Comparison of ENCODE assay signal across 8 mouse cellular contexts in genomic region chr2:59159961-59160604, GRCm38 (mm10). TPM values are rescaled to one million over a fixed set of nuclear protein-coding genes. Genes with fewer than 3 reads are reported as not detected.
DNase-seq lines count a peak whose midpoint lies in the region; ATAC-seq and TF ChIP-seq lines count a peak whose summit lies in the region.

No protein-coding gene starts in this region.

- ATAC-seq in embryonic facial prominence, embryonic 14.5 days (ENCODE audit: low read depth) = peak; percentile 2
- peak; percentile 47 for ATAC-seq in intestine, embryonic 16.5 days
- ATAC-seq in liver, postnatal 0 days = no peak
- ATAC-seq in monocyte, adult 5-6 weeks (replicated peaks; ENCODE audit: insufficient number of reproducible peaks, low FRiP score, low TSS enrichment, poor library complexity, severe bottlenecking) = no peak

- DNase-seq in heart, adult 2 months = peak in 1 of 2 experiments; percentile 17
- DNase-seq in heart, adult 11 months = no peak
- peak; percentile 46 for DNase-seq in ES-CJ7 (ENCODE audit: low read depth, low spot score)
- DNase-seq in embryonic facial prominence, embryonic 14.5 days (ENCODE audit: low spot score) = peak; percentile 46
- DNase-seq in liver, postnatal 0 days = no peak
- DNase-seq in ovary, postnatal 10 days (ENCODE audit: low spot score) = no peak

- H3K79me2 ChIP-seq in heart, adult 2 months (replicated peaks; ENCODE audit: control insufficient read depth, insufficient read depth, low read length) = no peaks in the 10 kb centered on the region

- peak overlapping the region; percentile 77 for H3K4me3 ChIP-seq in heart, adult 2 months
- H3K4me3 ChIP-seq in embryonic facial prominence, embryonic 14.5 days (ENCODE audit: low read depth, low read length) = peak overlapping the region; percentile 95
- H3K4me3 ChIP-seq in intestine, embryonic 16.5 days (ENCODE audit: low read length) = peak overlapping the region; percentile 99
- peak overlapping the region; percentile 84 for H3K4me3 ChIP-seq in liver, postnatal 0 days (ENCODE audit: low read depth, low read length)

- peaks cover 1% of the 10 kb centered on the region for H3K4me1 ChIP-seq in heart, adult 2 months (ENCODE audit: control insufficient read depth, insufficient read depth, low read length)
- H3K4me1 ChIP-seq in embryonic facial prominence, embryonic 14.5 days (ENCODE audit: control insufficient read depth, insufficient read depth, low read length) = peaks cover 18% of the 10 kb centered on the region
- peaks cover 5% of the 10 kb centered on the region for H3K4me1 ChIP-seq in intestine, embryonic 16.5 days (ENCODE audit: control insufficient read depth, insufficient read depth, low read length)
- peaks cover 7% of the 10 kb centered on the region for H3K4me1 ChIP-seq in liver, postnatal 0 days (ENCODE audit: insufficient read depth)

- intact Hi-C loops in heart, adult 2 months (cut with DNase I) = loop anchor here (2.0 to 5.0 kb wide), 6 partner anchors 47 to 279 kb away; no protein-coding TSS in a partner anchor

- H3K27ac ChIP-seq in heart, adult 2 months = peak overlapping the region; percentile 52
- H3K27ac ChIP-seq in embryonic facial prominence, embryonic 14.5 days (replicated peaks; ENCODE audit: low read depth, low read length) = peak overlapping the region; percentile 52
- H3K27ac ChIP-seq in intestine, embryonic 16.5 days (ENCODE audit: low read length) = 0 out of 2 replicates have a peak overlapping the region, but pooled peaks have one; percentile 1
- H3K27ac ChIP-seq in liver, postnatal 0 days (ENCODE audit: low read depth) = peak overlapping the region; percentile 51

- WGBS in heart, adult 2 months = 2% methylated on average over 16 of the region's 16 CpGs
- under 1% methylated on average over 16 of the region's 16 CpGs for WGBS in embryonic facial prominence, embryonic 14.5 days
- WGBS in intestine, embryonic 16.5 days = 2% methylated on average over 16 of the region's 16 CpGs
- under 1% methylated on average over 16 of the region's 16 CpGs for WGBS in liver, postnatal 0 days (ENCODE audit: insufficient replicate concordance)

- H3K27me3 ChIP-seq in heart, adult 2 months (ENCODE audit: control insufficient read depth, insufficient read depth, low read length) = no peaks in the 10 kb centered on the region
- H3K27me3 ChIP-seq in embryonic facial prominence, embryonic 14.5 days (replicated peaks; ENCODE audit: control insufficient read depth, insufficient read depth, low read length) = no peaks in the 10 kb centered on the region
- no peaks in the 10 kb centered on the region for H3K27me3 ChIP-seq in intestine, embryonic 16.5 days (replicated peaks; ENCODE audit: control insufficient read depth, insufficient read depth, low read length)
- H3K27me3 ChIP-seq in liver, postnatal 0 days (ENCODE audit: insufficient read depth, low read length) = no peaks in the 10 kb centered on the region

- H3K9me3 ChIP-seq in embryonic facial prominence, embryonic 14.5 days (ENCODE audit: control insufficient read depth, low read length) = no peaks in the 10 kb centered on the region
- no peaks in the 10 kb centered on the region for H3K9me3 ChIP-seq in intestine, embryonic 16.5 days (ENCODE audit: control insufficient read depth, low read length)
- no peaks in the 10 kb centered on the region for H3K9me3 ChIP-seq in liver, postnatal 0 days (ENCODE audit: low read length)

- peaks cover 3% of the 10 kb centered on the region; the same call in 1 of the 2 replicates for H3K36me3 ChIP-seq in heart, adult 2 months (ENCODE audit: control insufficient read depth, insufficient read depth, low read length)
- no peaks in the 10 kb centered on the region for H3K36me3 ChIP-seq in embryonic facial prominence, embryonic 14.5 days (ENCODE audit: control insufficient read depth, insufficient read depth, low read length)
- H3K36me3 ChIP-seq in intestine, embryonic 16.5 days (ENCODE audit: control insufficient read depth, insufficient read depth, low read length) = no peaks in the 10 kb centered on the region
- H3K36me3 ChIP-seq in liver, postnatal 0 days (replicated peaks; ENCODE audit: insufficient read depth, low read length) = no peaks in the 10 kb centered on the region

- no peak for TF ChIP-seq EP300 in heart, adult 2 months (IDR thresholded peaks at IDR 0.05; ENCODE audit: insufficient read depth, low read depth, low read length)
- TF ChIP-seq EP300 in liver, postnatal 0 days (IDR thresholded peaks at IDR 0.05; ENCODE audit: low read depth) = no peak

- peak overlapping the region; percentile 78 for H3K4me2 ChIP-seq in embryonic facial prominence, embryonic 14.5 days (ENCODE audit: low read depth, low read length)
- H3K4me2 ChIP-seq in intestine, embryonic 16.5 days (ENCODE audit: low read depth, low read length) = peak overlapping the region; percentile 58
- H3K4me2 ChIP-seq in liver, postnatal 0 days (ENCODE audit: low read depth, low read length) = peak overlapping the region; percentile 92

- no peak overlapping the region; the same call in 1 of the 2 replicates for H3K9ac ChIP-seq in heart, adult 2 months (ENCODE audit: low read depth, low read length)
- H3K9ac ChIP-seq in embryonic facial prominence, embryonic 14.5 days (ENCODE audit: low read depth, low read length) = peak overlapping the region; percentile 15; the same call in 1 of the 2 replicates
- H3K9ac ChIP-seq in intestine, embryonic 16.5 days (ENCODE audit: low read depth, low read length) = no peak overlapping the region; the same call in 1 of the 2 replicates
- 0 out of 2 replicates have a peak overlapping the region, but pooled peaks have one; percentile 30 for H3K9ac ChIP-seq in liver, postnatal 0 days (replicated peaks)

- TF ChIP-seq POLR2A in heart, adult 2 months (IDR thresholded peaks at IDR 0.05; ENCODE audit: insufficient read depth, low read depth, low read length) = no peak

- no peak for TF ChIP-seq CTCF in heart, adult 2 months (IDR thresholded peaks at IDR 0.05)
- no peak for TF ChIP-seq CTCF in liver, postnatal 0 days (IDR thresholded peaks at IDR 0.05; ENCODE audit: low read depth)

RNA-seq across cellular contexts. Expression of gene Ccdc148, which starts 0.4 kb away (rescaled TPM):
- under 1 TPM; 0.60 to 0.93 TPM for total RNA-seq in heart, adult 2 months (2021)
- polyA plus RNA-seq in heart, adult 2 months (2012; rRNA removed) = 0.10 and 0.18 TPM in 2 replicates
- polyA plus RNA-seq in embryonic facial prominence, embryonic 14.5 days (2014; fragmentation: Nextera tagmentation; extraction: Ambion mirVana) = 0.68 and 0.85 TPM in 2 replicates
- 0.76 and 1.1 TPM in 2 replicates for polyA plus RNA-seq in intestine, embryonic 16.5 days (2015; fragmentation: Nextera tagmentation; extraction: Ambion mirVana)
- 0.58 and 0.75 TPM in 2 replicates for polyA plus RNA-seq in liver, postnatal 0 days (2015; fragmentation: Nextera tagmentation; extraction: Ambion mirVana)
- total RNA-seq in monocyte, adult 5-6 weeks (2017) = 0.19 to 1.1 TPM in 2 of 3 replicates, not detected in the other

RNA-seq across cellular contexts. Expression of gene Pkp4, which starts 0.6 kb away (rescaled TPM):
- total RNA-seq in heart, adult 2 months (2021) = 100 to 1,000 TPM; 152 to 174 TPM
- 61.5 and 92.5 TPM in 2 replicates for polyA plus RNA-seq in heart, adult 2 months (2012; rRNA removed)
- 30.8 and 31.6 TPM in 2 replicates for polyA plus RNA-seq in embryonic facial prominence, embryonic 14.5 days (2014; fragmentation: Nextera tagmentation; extraction: Ambion mirVana)
- 17.3 and 19.1 TPM in 2 replicates for polyA plus RNA-seq in intestine, embryonic 16.5 days (2015; fragmentation: Nextera tagmentation; extraction: Ambion mirVana)
- 6.8 and 7.7 TPM in 2 replicates for polyA plus RNA-seq in liver, postnatal 0 days (2015; fragmentation: Nextera tagmentation; extraction: Ambion mirVana)
- total RNA-seq in monocyte, adult 5-6 weeks (2017) = 16.6 to 23.4 TPM (median 22.2 TPM) in 3 replicates

Comparison
In these comparisons a context has a peak if more than half of its experiments do, and no peak if none do; other contexts are left out.
1. DNase-seq: peak in ES-CJ7 (single experiment) and embryonic facial prominence, embryonic 14.5 days (single experiment); none in heart, adult 11 months (single experiment), liver, postnatal 0 days (single experiment) and ovary, postnatal 10 days (single experiment).
2. H3K27ac ChIP-seq: peak in every context shown above with its lines; median percentile 52 in heart, adult 2 months; 52 in embryonic facial prominence, embryonic 14.5 days; 51 in liver, postnatal 0 days; 1 in intestine, embryonic 16.5 days.
3. H3K9ac ChIP-seq: peak in embryonic facial prominence, embryonic 14.5 days (single experiment) and liver, postnatal 0 days (single experiment); none in heart, adult 2 months (single experiment) and intestine, embryonic 16.5 days (single experiment).
4. ATAC-seq: peak in embryonic facial prominence, embryonic 14.5 days (single experiment) and intestine, embryonic 16.5 days (single experiment); none in liver, postnatal 0 days (single experiment) and monocyte, adult 5-6 weeks (single experiment).
5. Peak in every context shown above with its lines, with median percentiles within 50 percentile points of each other: H3K4me3 ChIP-seq and H3K4me2 ChIP-seq.